Mouse (Mus musculus): ENCODE data around the gene St3gal3. TPM values are rescaled to one million over a fixed set of nuclear protein-coding genes. Genes with fewer than 3 reads are reported as not detected.

St3gal3 gene
- polyA plus RNA-seq, 1 experiment from 2014 or later = 13.6 TPM

GRCm38 (mm10) chr4:118156559-118156958 is 21.8 kb upstream of the St3gal3 start:
- peaks cover 51% of the 10 kb centered on the region for H3K36me3 ChIP-seq (ENCODE audit: control insufficient read depth, insufficient read depth, low read length)
- no peak overlapping the region for H3K4me3 ChIP-seq (ENCODE audit: low read length)
- ATAC-seq = peak; percentile 64; the same call in 1 of the 2 replicates
- no peak overlapping the region for H3K27ac ChIP-seq (ENCODE audit: low read depth, low read length)
- no peaks in the 10 kb centered on the region for H3K27me3 ChIP-seq (replicated peaks; ENCODE audit: control insufficient read depth, insufficient read depth, low read length)
- H3K4me2 ChIP-seq (ENCODE audit: low read length) = no peak overlapping the region
- no peaks in the 10 kb centered on the region for H3K9me3 ChIP-seq (ENCODE audit: control insufficient read depth, low read length)
- H3K4me1 ChIP-seq (ENCODE audit: control insufficient read depth, insufficient read depth, low read depth, low read length) = no peaks in the 10 kb centered on the region
- 68% methylated on average over 15 of the region's 15 CpGs for whole genome bisulfite sequencing
- H3K9ac ChIP-seq (ENCODE audit: low read depth, low read length) = no peak overlapping the region

GRCm38 (mm10) chr4:118154889-118155288 is 20.2 kb upstream of the St3gal3 start:
- H3K9ac ChIP-seq (ENCODE audit: low read depth, low read length) = no peak overlapping the region
- H3K27me3 ChIP-seq (replicated peaks; ENCODE audit: control insufficient read depth, insufficient read depth, low read length) = no peaks in the 10 kb centered on the region
- H3K4me1 ChIP-seq (ENCODE audit: control insufficient read depth, insufficient read depth, low read depth, low read length) = no peaks in the 10 kb centered on the region
- WGBS = 92% methylated on average over 5 of the region's 5 CpGs
- H3K27ac ChIP-seq (ENCODE audit: low read depth, low read length) = no peak overlapping the region
- no peaks in the 10 kb centered on the region for H3K9me3 ChIP-seq (ENCODE audit: control insufficient read depth, low read length)
- no peak overlapping the region for H3K4me2 ChIP-seq (ENCODE audit: low read length)
- ATAC-seq = no peak
- no peak overlapping the region for H3K4me3 ChIP-seq (ENCODE audit: low read length)
- H3K36me3 ChIP-seq (ENCODE audit: control insufficient read depth, insufficient read depth, low read length) = peaks cover 44% of the 10 kb centered on the region

- no peak overlapping the region for H3K4me3 ChIP-seq (ENCODE audit: low read length)
- no peak overlapping the region for H3K27ac ChIP-seq (ENCODE audit: low read depth, low read length)
- no peak overlapping the region for H3K4me2 ChIP-seq (ENCODE audit: low read length)
- H3K27me3 ChIP-seq (replicated peaks; ENCODE audit: control insufficient read depth, insufficient read depth, low read length) = no peaks in the 10 kb centered on the region
- no peak for ATAC-seq
- H3K9ac ChIP-seq (ENCODE audit: low read depth, low read length) = no peak overlapping the region
- H3K36me3 ChIP-seq (ENCODE audit: control insufficient read depth, insufficient read depth, low read length) = peaks cover 52% of the 10 kb centered on the region
- H3K4me1 ChIP-seq (ENCODE audit: control insufficient read depth, insufficient read depth, low read depth, low read length) = no peaks in the 10 kb centered on the region; the same call in 1 of the 2 replicates
- H3K9me3 ChIP-seq (ENCODE audit: control insufficient read depth, low read length) = no peaks in the 10 kb centered on the region
- WGBS = 86% methylated on average over 17 of the region's 17 CpGs
These were observed 17.5 kb upstream of the St3gal3 start for GRCm38 (mm10) chr4:118152020-118152785.

GRCm38 (mm10) chr4:118150804-118151203 is 16.1 kb upstream of the St3gal3 start:
- no peaks in the 10 kb centered on the region for H3K9me3 ChIP-seq (ENCODE audit: control insufficient read depth, low read length)
- no peak overlapping the region for H3K4me3 ChIP-seq (ENCODE audit: low read length)
- no peak overlapping the region for H3K27ac ChIP-seq (ENCODE audit: low read depth, low read length)
- H3K4me2 ChIP-seq (ENCODE audit: low read length) = no peak overlapping the region
- no peak for ATAC-seq
- H3K4me1 ChIP-seq (ENCODE audit: control insufficient read depth, insufficient read depth, low read depth, low read length) = no peaks in the 10 kb centered on the region; the same call in 1 of the 2 replicates
- H3K36me3 ChIP-seq (ENCODE audit: control insufficient read depth, insufficient read depth, low read length) = peaks cover 65% of the 10 kb centered on the region
- no peak overlapping the region for H3K9ac ChIP-seq (ENCODE audit: low read depth, low read length)
- H3K27me3 ChIP-seq (replicated peaks; ENCODE audit: control insufficient read depth, insufficient read depth, low read length) = no peaks in the 10 kb centered on the region
- 92% methylated on average over 7 of the region's 7 CpGs for WGBS

- Histone ChIP-seq H3K27me3 (replicated peaks; ENCODE audit: control insufficient read depth, insufficient read depth, low read length) (no peaks in the 10 kb centered on the region), H3K36me3 (ENCODE audit: control insufficient read depth, insufficient read depth, low read length) (peaks cover 68% of the 10 kb centered on the region), H3K9ac (ENCODE audit: low read depth, low read length) (no peak overlapping the region), H3K9me3 (ENCODE audit: control insufficient read depth, low read length) (no peaks in the 10 kb centered on the region), H3K4me1 (ENCODE audit: control insufficient read depth, insufficient read depth, low read depth, low read length) (no peaks in the 10 kb centered on the region; the same call in 1 of the 2 replicates), H3K4me2 (ENCODE audit: low read length) (no peak overlapping the region), H3K4me3 (ENCODE audit: low read length) (no peak overlapping the region), H3K27ac (ENCODE audit: low read depth, low read length) (no peak overlapping the region)
- whole genome bisulfite sequencing = 79% methylated on average over 14 of the region's 14 CpGs
- peak; percentile 27; the same call in 1 of the 2 replicates for ATAC-seq
These were observed 15.4 kb upstream of the St3gal3 start for GRCm38 (mm10) chr4:118149956-118150680.

- no peak overlapping the region for H3K4me2 ChIP-seq (ENCODE audit: low read length)
- H3K9ac ChIP-seq (ENCODE audit: low read depth, low read length) = no peak overlapping the region
- H3K36me3 ChIP-seq (ENCODE audit: control insufficient read depth, insufficient read depth, low read length) = peaks cover 70% of the 10 kb centered on the region
- H3K4me1 ChIP-seq (ENCODE audit: control insufficient read depth, insufficient read depth, low read depth, low read length) = no peaks in the 10 kb centered on the region; the same call in 1 of the 2 replicates
- no peaks in the 10 kb centered on the region for H3K9me3 ChIP-seq (ENCODE audit: control insufficient read depth, low read length)
- H3K27me3 ChIP-seq (replicated peaks; ENCODE audit: control insufficient read depth, insufficient read depth, low read length) = no peaks in the 10 kb centered on the region
- ATAC-seq = no peak
- H3K27ac ChIP-seq (ENCODE audit: low read depth, low read length) = no peak overlapping the region
- no peak overlapping the region for H3K4me3 ChIP-seq (ENCODE audit: low read length)
- 88% methylated on average over 10 of the region's 10 CpGs for WGBS
These were observed 14.4 kb upstream of the St3gal3 start for GRCm38 (mm10) chr4:118149055-118149576.

GRCm38 (mm10) chr4:118148317-118148687 is 13.6 kb upstream of the St3gal3 start:
- Histone ChIP-seq H3K27me3 (replicated peaks; ENCODE audit: control insufficient read depth, insufficient read depth, low read length) (no peaks in the 10 kb centered on the region), H3K4me2 (ENCODE audit: low read length) (no peak overlapping the region), H3K27ac (ENCODE audit: low read depth, low read length) (no peak overlapping the region), H3K4me1 (ENCODE audit: control insufficient read depth, insufficient read depth, low read depth, low read length) (no peaks in the 10 kb centered on the region; the same call in 1 of the 2 replicates), H3K9me3 (ENCODE audit: control insufficient read depth, low read length) (no peaks in the 10 kb centered on the region), H3K4me3 (ENCODE audit: low read length) (no peak overlapping the region), H3K36me3 (ENCODE audit: control insufficient read depth, insufficient read depth, low read length) (peaks cover 75% of the 10 kb centered on the region), H3K9ac (ENCODE audit: low read depth, low read length) (no peak overlapping the region)
- WGBS = 88% methylated on average over 10 of the region's 10 CpGs
- ATAC-seq = no peak

GRCm38 (mm10) chr4:118147547-118148316 is 13.0 kb upstream of the St3gal3 start:
- WGBS = 86% methylated on average over 19 of the region's 19 CpGs
- Histone ChIP-seq H3K4me1 (ENCODE audit: control insufficient read depth, insufficient read depth, low read depth, low read length) (no peaks in the 10 kb centered on the region; the same call in 1 of the 2 replicates), H3K27me3 (replicated peaks; ENCODE audit: control insufficient read depth, insufficient read depth, low read length) (no peaks in the 10 kb centered on the region), H3K9me3 (ENCODE audit: control insufficient read depth, low read length) (no peaks in the 10 kb centered on the region), H3K27ac (ENCODE audit: low read depth, low read length) (no peak overlapping the region), H3K4me2 (ENCODE audit: low read length) (no peak overlapping the region), H3K4me3 (ENCODE audit: low read length) (no peak overlapping the region), H3K36me3 (ENCODE audit: control insufficient read depth, insufficient read depth, low read length) (peaks cover 74% of the 10 kb centered on the region), H3K9ac (ENCODE audit: low read depth, low read length) (no peak overlapping the region)
- ATAC-seq = peak; percentile 53

Data from hindbrain, embryonic 16.5 days (tissue).